Mouse (Mus musculus) macrophage (primary cell): ENCODE measurements around the gene Atp2c1. TPM values are rescaled to one million over a fixed set of nuclear protein-coding genes. Genes with fewer than 3 reads are reported as not detected.

Experiments used
- H3K27ac ChIP-seq: fragments of 350-480 bp; formaldehyde crosslinking; 2 replicates; pipeline ENCODE4 v1.9.0; 2021
- H3K36me3 ChIP-seq: fragments of 350-480 bp; formaldehyde crosslinking; 2 replicates; pipeline ENCODE4 v1.9.0; 2021; ENCODE audit errors: inconsistent target
- H3K4me3 ChIP-seq: fragments of 350-480 bp; formaldehyde crosslinking; 2 replicates; pipeline ENCODE4 v1.9.0; 2021; ENCODE audit errors: inconsistent target
- H3K79me2 ChIP-seq: fragments of 350-480 bp; formaldehyde crosslinking; 2 replicates; pipeline ENCODE4 v1.9.0; 2021; ENCODE audit errors: inconsistent target
- WGBS: methylation state at CpG from one replicate; pipeline ENCODE4 v1.1.7; 2026; ENCODE audit warnings: inconsistent platforms; ENCODE audit not compliant: missing documents; 5-methylcytosine and 5-hydroxymethylcytosine counted together
- polyA plus RNA-seq: library from polyadenylated mRNA; stranded (reverse); fragments of 250-400 nt; gene quantifications from 3 replicates; pipeline ENCODE4 v1.2.4, GENCODE M21; 2018; ENCODE audit warnings: inconsistent platforms

Gene Atp2c1
- polyA plus RNA-seq, 1 experiment from 2014 or later = 58.6 TPM

GRCm38 (mm10) chr9:105519278-105519883 is 7.7 kb downstream of the Atp2c1 start:
- Histone ChIP-seq H3K79me2 (no peaks in the 10 kb centered on the region), H3K36me3 (no peaks in the 10 kb centered on the region), H3K27ac (no peak overlapping the region), H3K4me3 (no peak overlapping the region)
- 30% methylated on average over 6 of the region's 6 CpGs for WGBS

DNA sequence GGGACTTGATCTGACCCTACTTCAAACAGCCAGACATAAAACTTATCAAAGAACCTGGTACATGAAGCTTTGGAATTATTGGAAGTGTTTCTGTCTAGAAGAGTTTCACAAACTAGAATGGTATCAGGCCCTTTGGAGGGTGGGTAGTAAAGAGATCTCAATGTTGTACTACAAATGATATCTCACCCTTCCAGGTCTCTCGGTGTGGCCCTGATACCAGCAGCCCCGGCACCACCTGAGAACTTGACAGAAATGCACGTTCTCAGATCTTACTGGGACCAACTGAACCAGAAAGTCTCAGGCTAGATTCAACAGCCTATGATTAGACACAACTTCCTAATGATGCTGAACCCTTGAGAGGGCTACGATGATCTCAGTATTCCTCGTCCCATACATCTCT is 23.4 kb downstream of the Atp2c1 start:
- Histone ChIP-seq H3K27ac (no peak overlapping the region), H3K79me2 (no peaks in the 10 kb centered on the region), H3K36me3 (no peaks in the 10 kb centered on the region), H3K4me3 (no peak overlapping the region)
- 94% methylated on average over 5 of the region's 5 CpGs for WGBS

DNA sequence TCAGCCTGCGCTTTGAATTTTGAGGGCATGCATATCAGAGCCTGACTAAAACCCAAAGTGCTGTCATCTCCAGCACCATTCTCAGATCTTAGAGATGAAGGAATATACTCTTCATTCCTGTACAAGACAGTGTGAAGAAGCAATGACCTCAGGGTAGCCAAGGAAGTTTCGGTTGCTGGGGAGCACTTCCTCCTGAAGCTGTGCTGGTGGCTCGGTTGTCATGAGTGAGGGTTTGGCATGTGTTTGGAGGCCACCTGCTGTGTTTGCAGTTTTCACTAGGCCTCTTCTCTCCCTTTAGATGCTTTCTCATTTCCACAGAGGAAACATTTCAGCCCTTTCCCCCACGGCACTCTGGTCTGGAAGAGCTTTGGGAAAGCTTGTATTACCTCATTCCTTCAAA is 24.7 kb downstream of the Atp2c1 start:
- 28% methylated on average over 4 of the region's 4 CpGs for WGBS
- Histone ChIP-seq H3K4me3 (no peak overlapping the region), H3K79me2 (no peaks in the 10 kb centered on the region), H3K36me3 (no peaks in the 10 kb centered on the region), H3K27ac (peak overlapping the region; percentile 51)

DNA sequence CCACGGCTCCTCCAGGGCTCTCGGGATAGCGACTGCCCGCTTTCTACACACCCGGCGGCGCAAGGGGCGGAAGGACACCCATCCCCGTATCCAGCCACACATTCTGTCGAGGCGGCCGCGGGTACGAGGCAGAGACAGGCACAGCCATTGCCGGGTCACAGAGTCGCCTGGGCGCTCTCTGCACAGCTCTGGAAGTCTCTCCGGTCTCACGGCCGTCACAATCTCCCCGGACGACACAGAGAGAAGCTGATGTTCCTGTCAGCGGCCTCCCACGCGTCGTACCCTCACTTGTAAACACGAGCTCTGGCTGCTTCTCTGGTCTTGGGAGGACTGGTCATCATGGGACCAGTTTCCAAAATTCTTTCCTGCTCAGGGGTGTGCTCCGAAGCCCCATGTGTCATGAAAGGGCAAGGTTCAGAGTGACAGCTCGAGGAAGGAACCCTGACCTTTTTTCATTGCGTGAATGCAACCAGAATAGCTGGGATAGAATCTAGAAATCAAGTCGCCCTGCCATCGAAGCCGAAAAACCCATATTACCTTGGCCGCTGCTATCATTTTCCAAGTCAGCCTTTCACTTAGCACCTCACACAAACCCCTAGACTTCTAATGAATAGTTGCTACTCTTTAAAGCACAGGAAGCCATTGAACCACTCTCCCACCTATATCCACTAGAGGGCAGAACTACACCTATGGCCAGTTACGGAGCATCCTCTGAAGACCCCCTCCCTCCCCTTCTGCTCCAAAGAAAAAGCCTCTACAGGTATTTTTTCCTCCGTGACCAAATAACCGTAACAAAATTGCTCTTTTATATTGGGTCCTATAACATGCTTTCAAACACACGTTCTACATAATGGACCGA is 31.6 kb downstream of the Atp2c1 start:
- H3K79me2 ChIP-seq = peaks cover 39% of the 10 kb centered on the region
- H3K4me3 ChIP-seq = peak overlapping the region; percentile 88
- 2% methylated on average over 39 of the region's 39 CpGs for WGBS
- H3K36me3 ChIP-seq = no peaks in the 10 kb centered on the region
- H3K27ac ChIP-seq = peak overlapping the region; percentile 80

DNA sequence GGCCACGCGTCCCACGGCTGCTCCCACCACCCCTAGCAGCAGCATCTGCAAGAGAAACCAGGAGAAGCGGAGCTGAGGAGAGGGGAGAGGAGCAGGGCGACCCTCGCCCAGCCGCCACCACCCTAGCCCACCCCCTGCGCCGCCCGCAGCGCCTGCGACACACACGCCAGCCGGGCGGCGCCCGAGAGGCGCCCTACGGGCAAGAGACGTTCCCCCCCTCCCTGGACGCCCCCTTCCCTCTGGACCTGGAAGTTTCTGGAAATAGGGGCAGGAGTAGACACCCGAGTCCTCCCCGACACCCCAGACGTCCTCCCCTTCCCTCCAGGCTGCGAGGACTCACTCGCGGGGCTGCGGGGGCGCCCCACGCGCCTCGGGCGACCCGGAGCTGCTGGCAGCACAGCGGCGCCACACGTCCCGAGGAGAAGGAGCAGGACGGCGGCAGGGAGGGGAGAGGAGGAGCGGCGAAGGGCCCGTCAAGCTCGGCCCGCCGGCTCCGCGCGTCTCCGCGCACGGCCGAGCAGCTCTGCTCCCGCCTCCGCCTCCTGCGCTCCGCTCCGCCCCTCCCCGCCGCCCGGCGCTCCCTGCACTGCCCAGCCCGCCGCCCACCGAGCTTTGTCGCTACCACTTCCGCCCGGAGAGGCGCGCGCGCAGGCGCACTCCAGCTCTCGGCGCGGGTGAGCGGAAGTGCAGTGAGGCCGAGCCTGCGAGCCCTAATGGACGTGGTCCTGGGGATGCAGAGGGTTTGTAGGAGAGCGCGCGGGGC is 32.4 kb downstream of the Atp2c1 start:
- Histone ChIP-seq H3K27ac (peak overlapping the region; percentile 80), H3K4me3 (peak overlapping the region; percentile 88), H3K36me3 (no peaks in the 10 kb centered on the region), H3K79me2 (peaks cover 47% of the 10 kb centered on the region)
- WGBS = 2% methylated on average over 65 of the region's 83 CpGs

DNA sequence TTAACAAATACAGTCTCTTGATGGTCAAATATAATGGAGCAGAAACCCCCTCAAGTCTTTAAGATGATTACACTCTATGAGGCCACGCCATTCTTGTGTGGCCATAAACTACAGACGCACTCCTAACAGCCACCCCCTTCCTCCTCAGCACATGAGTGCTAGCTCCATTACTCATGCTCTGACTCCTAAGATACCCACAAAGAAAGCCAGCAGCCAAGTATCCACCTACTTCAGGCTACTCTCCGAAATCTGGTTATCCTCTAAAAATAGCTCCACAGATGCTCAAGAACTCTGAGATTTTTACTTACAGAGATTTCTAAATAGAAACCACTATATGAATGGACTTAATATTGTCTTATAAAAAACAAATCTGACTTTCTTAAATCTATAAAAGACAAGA is 34.4 kb downstream of the Atp2c1 start:
- 100% methylated on average over 3 of the region's 3 CpGs for WGBS
- H3K79me2 ChIP-seq = peaks cover 67% of the 10 kb centered on the region
- no peak overlapping the region for H3K4me3 ChIP-seq
- H3K27ac ChIP-seq = no peak overlapping the region
- H3K36me3 ChIP-seq = no peaks in the 10 kb centered on the region

- Histone ChIP-seq H3K36me3 (no peaks in the 10 kb centered on the region), H3K79me2 (peaks cover 94% of the 10 kb centered on the region), H3K27ac (no peak overlapping the region), H3K4me3 (no peak overlapping the region)
- WGBS = 92% methylated on average over 5 of the region's 5 CpGs
These were observed 38.8 kb downstream of the Atp2c1 start for GRCm38 (mm10) chr9:105488363-105488762.

GRCm38 (mm10) chr9:105484338-105485084 is 42.6 kb downstream of the Atp2c1 start:
- Histone ChIP-seq H3K4me3 (no peak overlapping the region), H3K27ac (peak overlapping the region; percentile 79), H3K79me2 (peaks cover 92% of the 10 kb centered on the region), H3K36me3 (no peaks in the 10 kb centered on the region)
- 45% methylated on average over 5 of the region's 5 CpGs for WGBS

DNA sequence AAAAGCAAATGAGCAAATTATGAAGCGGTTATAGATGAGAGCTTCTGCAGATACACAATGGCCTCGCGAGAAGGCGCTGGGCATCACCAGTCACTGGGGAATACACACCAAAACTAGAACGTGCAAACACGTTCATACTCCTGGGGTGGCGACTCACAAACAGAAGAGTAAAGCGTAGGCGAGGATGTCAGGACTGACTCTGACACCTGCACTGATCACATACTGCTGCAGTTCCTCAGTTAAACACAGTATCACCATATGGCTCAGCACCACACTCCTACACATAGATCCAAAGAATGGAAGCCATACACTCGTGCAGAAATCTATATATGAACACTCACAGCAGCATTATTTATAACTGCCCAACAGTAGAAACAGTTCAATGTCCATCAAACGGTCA is 43.2 kb downstream of the Atp2c1 start:
- Histone ChIP-seq H3K79me2 (peaks cover 92% of the 10 kb centered on the region), H3K4me3 (no peak overlapping the region), H3K27ac (0 out of 2 replicates have a peak overlapping the region, but pooled peaks have one; percentile 7), H3K36me3 (no peaks in the 10 kb centered on the region)
- WGBS = 93% methylated on average over 11 of the region's 11 CpGs

GRCm38 (mm10) chr9:105482715-105483510 is 44.2 kb downstream of the Atp2c1 start:
- no peaks in the 10 kb centered on the region for H3K36me3 ChIP-seq
- H3K79me2 ChIP-seq = peaks cover 92% of the 10 kb centered on the region
- no peak overlapping the region for H3K27ac ChIP-seq
- WGBS = 88% methylated on average over 4 of the region's 4 CpGs
- H3K4me3 ChIP-seq = no peak overlapping the region

GRCm38 (mm10) chr9:105482070-105482469 is 45.0 kb downstream of the Atp2c1 start:
- no peak overlapping the region for H3K4me3 ChIP-seq
- H3K79me2 ChIP-seq = peaks cover 92% of the 10 kb centered on the region
- no peaks in the 10 kb centered on the region for H3K36me3 ChIP-seq
- no peak overlapping the region for H3K27ac ChIP-seq
- 77% methylated on average over 4 of the region's 4 CpGs for WGBS

DNA sequence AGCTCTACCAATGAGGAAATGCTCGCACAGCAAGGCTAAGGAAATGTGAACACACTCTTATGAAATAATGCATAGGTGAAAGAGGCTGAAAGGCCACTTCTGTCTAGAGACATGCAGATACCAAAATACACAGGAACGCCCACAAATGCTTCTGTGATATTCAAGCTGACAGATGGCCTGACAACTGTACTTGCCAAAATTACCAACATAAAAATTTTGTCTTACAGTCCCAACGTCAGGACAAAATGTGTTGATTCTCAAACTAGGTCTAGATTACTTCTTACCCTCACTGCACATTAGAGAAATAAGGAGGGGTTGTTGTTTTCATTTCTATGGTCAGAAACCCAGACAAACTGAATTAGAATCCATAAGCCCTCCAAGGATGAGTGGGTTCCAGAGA is 51.0 kb downstream of the Atp2c1 start:
- H3K36me3 ChIP-seq = no peaks in the 10 kb centered on the region
- H3K79me2 ChIP-seq = peaks cover 91% of the 10 kb centered on the region
- no peak overlapping the region for H3K4me3 ChIP-seq
- no peak overlapping the region for H3K27ac ChIP-seq
- 81% methylated on average over 3 of the region's 3 CpGs for WGBS

GRCm38 (mm10) chr9:105474910-105475309 is 52.2 kb downstream of the Atp2c1 start:
- Histone ChIP-seq H3K36me3 (no peaks in the 10 kb centered on the region), H3K27ac (no peak overlapping the region), H3K4me3 (no peak overlapping the region), H3K79me2 (peaks cover 84% of the 10 kb centered on the region)
- WGBS = 79% methylated on average over 3 of the region's 3 CpGs
